Mouse (Mus musculus): ENCODE measurements around the gene Veph1.

Gene Veph1

DNA sequence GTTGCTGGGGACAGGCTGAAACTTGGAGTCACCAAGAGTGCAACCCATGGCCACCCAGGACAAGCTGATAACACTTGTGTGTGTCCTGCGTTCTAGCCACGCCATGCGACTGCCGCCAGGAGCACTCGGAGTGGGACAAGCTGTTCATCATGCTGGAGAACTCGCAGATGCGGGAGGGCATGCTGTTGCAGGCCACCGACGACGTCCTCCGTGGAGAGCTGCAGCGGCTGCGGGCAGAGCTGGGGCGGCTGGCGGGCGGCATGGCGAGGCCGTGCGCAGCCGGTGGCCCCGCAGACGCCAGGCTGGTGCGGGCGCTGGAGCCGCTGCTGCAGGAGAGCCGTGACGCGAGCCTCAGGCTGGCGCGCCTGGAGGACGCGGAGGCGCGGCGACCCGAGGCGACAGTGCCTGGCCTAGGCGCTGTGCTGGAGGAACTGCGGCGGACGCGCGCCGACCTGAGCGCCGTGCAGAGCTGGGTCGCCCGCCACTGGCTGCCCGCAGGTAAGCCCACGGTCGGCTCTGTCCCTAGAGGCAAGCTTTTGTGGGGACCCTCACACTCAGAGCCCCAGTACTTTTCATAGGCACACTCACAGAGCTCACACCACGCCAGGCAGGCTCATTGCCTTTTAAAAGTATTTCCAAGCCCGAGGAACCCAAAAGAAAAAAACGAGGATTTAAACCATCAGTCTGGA, 75.9 kb downstream of the Veph1 start:
- DNase-seq = peak; percentile 7

DNA sequence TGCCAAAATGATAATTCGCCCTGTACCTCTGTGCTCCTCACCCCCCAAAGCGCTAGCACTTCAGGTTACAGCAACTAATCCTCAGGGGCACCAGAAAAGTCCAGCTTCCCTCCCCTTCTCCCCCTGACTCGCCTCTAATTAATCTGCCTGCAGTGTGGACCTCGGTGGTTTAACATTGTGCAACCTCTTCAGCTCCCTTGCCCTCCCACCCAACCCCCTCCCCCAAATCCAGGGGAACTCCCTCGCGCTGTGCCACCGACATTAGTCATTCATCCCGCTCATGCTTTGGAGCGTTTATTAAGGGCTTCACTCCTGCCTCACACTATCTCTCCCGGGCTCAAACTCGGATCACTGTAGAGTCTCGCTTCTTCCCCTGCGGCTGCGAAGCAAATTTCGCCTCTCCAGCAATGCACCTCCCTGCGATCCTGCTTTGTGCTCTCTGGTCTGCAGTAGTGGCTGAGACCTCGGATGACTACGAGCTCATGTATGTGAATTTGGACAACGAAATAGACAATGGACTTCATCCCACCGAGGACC, 76.9 kb downstream of the Veph1 start, which contains the start of gene Ptx3:
Gene Ptx3 (plus strand): TSS at position 256 of the 537 bp plus-strand sequence.
- DNase-seq = no peak

DNA sequence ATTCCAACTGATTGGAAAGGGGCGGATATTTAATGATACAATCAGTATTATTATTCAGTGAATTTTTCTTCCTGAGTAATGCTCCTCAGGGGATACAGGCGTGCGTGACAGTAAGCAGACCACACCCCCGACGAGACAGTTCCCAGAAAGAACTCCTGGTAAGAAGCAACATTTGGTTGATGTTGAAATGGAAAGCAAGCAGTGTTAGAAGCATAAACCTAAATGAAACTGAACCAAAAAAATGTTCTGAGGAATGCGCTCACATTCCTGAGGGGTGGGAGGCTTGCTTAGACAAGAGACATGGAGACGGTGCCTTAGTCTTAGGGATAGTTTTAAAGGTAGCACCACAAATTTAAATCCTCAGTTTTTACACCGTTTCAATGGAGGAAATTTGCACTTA, 80.9 kb downstream of the Veph1 start:
- DNase-seq = no peak

DNA sequence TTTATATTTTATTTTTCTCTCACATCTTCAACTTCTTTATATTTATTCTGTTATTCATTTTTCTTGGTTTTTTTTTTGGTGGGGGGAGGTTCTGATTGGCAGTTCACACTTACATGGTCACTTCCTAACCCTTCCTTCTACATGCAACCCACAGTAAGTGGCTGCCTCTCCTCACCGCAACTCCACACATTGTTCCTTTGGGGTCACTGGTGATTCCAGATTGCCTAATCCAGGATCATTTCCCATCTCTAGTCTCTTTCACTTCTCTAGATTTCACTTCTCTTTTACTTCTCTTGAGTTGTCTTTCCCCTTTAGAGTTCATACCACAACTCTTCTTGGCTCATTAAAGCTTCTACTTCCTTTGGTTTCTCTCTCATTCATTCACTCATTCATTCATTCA, 83.1 kb downstream of the Veph1 start:
- DNase-seq = no peak

DNA sequence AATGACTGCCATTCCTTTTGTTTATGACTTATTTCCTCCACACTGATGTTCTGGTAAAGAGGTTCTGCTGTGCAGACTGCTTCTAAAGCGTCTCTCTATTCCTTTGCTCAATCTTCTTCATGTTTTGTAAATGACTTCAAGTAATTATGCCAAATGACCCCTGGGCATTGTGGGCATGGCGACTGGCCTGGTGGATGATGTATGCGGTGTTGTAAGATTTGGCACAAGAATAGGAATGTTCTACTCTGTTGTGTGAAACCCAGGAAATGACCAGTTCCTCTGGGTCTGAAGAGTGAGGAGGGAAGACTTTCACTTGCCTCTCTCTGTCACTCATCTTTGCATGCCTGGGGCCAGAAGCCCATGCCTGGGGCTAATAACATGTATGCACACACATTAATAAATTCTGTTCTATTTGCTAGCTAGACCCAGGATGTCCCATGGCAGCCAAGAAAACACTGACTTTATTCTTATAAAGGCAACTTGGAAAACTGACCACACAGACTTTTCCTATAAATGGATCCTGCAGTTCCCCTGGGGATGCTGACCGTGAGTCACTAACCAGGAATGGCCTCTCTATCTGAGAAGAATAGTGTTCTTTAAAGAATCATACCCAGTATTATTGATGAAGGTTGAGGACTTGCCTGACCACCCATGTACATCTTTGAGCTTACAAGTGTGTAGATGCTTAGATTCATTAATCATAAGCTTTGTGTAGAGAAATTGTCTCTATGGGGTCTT, 87.6 kb downstream of the Veph1 start:
- no peak for DNase-seq

DNA sequence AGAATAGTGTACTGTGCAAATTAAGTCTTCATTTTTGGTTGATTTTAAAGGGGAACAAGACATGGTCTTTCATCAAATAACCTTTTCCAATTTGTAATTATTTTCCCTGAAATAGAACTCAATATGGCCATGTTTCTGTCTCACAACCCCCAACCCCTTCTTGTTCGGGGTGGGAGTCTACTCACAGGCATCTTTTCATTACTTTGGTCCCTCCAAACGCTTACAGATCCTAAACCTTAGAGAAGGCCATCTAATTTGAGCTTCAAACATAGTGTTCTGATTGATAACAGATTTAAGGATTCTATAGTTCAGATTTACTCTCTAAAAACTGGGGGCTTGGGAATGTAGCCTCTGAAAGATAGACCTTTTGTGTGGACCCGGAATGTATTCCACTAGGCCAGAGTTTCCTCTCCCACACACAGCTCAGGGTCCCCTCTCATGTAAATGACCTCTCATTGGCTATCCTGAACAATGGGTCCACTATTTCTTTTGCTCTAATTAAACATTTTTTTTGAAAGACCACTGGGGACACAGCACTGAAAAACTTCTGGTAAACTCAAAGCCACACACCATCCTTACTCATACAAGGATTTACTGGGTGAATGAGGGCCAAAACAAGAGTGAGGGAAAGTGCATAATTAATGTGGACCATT, 102.6 kb downstream of the Veph1 start:
- DNase-seq = no peak

DNA sequence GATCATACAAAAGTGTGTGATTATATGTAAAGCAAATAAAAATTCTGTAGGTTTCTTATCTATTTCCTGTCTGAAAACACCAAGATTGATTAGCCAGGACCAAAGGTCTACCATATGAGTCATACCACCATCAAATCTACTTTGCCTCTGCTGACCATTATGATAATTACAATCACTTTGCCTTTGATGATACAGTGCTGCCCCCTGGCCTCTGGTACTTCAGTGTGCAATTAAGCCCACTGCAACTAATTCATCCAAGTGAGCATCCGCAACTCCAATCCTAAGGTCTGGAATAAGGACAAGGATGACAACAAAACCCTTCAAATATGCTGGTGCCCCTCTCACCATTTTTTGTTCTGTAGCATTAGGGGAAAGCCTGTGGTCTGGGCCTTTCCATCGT, 117.0 kb downstream of the Veph1 start:
- no peak for DNase-seq

DNA sequence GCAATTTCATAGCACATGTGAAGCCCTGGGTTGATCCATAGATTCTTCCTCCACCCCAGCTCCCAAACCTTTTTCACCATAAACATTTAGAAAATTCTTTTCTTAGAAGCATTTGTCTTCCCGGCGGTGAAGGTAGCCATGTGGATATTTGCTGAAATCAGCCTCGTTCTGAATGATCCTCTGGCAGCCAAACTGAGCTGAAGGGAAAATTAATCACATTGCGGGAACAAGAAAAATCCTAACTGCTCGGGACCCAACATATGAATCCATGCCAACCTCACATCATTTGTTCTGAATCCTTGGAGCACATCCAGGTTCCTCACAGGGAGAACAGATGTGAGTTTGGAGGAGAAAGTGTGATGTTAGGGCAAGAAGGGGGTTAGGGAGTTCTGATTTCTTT, 123.7 kb downstream of the Veph1 start:
- DNase-seq = peak; percentile 10

DNA sequence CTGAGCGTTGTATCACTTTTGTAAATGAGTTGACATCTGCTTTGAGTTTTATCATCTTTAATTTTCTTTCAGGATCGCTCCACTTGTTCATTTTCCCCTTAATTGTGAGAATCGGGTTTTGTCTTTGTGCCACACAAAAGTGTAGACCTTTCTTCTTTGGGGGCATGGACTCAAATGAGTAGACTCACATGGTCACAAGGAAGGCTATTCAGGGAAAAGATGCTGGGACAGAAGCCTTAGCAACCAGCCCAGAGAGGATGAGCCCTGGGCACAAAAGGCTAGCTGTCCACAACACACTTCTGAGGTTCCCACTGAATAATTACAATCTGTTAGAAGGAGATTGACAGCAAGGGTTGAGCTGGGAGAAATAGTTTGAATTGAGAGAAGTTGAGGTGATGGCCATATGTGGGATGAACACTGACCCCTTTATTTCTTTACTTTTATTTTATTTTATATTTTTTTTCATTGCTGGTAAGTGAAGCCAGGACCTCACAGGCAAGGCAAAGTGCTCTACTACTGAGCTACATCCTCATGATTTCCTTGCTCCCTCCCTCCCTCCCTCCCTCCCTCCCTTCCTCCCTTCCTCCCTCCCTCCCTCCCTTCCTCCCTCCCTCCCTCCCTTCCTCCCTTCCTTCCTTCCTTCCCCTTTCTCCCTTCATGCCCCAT, 126.6 kb downstream of the Veph1 start:
- no peak for DNase-seq

DNA sequence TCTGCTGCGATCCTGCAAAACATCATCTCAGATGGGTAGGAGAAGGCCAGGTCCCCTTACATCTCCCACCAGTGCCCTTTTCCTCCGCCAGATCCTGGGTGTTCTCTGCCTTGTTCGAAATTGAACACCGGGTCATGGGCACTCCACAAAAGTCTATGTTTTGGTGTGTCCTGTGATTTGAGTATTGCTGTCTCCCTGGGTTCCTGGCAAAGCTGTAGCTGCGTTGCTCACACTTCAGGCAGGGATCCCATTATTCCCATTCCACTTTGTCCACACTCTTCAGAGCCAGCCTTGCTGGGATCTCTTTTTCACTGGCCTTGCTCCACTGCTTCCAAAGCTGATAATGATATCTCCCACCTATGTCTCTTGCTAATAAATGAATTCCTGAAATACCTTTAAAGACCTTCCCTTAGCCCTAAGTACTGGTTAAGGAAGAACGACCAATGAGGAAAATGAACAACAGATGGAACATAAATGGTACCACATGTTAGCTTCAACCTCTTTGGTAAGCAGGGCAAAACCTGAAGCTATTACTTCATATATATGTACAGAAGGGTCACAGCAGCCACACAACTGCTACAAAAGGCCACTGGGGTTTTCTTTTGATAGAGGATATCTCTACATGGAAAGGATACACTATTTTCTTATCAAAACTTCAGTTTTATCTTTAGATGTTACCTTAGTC, 129.9 kb downstream of the Veph1 start:
- no peak for DNase-seq

DNA sequence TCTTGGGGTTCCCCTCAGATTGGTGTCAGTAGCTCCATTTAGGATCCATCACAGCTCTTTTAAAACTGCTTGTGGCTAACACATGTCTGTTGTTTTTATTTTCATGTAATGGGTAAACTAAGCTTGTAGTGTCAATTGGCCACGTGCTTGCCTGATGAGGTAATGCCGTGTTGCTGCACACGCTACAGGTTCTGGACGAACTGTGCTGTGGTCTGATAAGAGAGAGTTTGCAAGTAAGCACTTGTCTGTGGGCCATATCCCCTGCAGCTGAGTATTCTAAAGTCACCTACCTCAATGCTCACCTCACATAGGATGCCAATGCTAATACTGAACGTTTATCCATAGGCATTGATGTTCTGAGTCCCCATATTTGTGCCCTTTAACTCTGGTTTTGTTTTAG, 131.6 kb downstream of the Veph1 start:
- no peak for DNase-seq

DNA sequence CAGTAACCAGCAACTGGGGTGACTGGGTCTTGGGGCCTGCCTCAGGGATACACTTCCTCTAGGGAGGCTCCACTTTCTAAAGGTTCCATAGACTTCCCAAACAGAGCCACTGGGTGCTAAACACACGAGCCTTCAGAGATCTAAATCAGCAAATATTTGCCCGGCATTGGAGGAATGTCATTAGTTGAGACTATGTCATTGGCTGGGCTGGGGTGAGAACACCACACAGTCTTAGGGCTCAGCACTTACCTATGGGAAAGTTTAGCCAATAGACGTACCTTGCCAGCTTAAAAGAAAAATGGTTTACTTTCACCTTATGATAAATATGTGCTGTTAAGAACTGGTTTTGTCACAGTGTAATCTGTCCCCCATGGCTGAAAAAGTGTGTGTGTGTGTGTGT, 132.1 kb downstream of the Veph1 start:
- DNase-seq = no peak

DNA sequence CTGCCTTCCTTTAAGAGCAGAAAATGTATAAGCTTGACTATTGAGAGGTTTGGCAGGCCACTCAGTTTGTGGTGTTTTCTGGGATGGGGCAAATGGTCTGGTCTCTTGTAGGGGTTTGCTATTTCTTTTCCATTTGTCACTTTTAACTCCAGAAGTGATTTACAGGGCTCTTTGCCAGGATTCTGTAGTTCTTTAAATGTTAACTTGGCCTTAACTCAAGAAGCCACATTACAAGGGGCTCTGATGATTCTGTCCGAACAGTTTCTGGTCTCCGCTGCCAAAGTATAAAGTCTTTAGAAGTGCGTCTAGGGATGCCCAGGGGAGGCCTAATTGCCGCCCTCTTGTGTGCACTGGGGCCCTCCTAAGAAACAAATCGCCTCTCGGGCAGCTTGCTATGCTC, 134.0 kb downstream of the Veph1 start:
- DNase-seq = no peak

DNA sequence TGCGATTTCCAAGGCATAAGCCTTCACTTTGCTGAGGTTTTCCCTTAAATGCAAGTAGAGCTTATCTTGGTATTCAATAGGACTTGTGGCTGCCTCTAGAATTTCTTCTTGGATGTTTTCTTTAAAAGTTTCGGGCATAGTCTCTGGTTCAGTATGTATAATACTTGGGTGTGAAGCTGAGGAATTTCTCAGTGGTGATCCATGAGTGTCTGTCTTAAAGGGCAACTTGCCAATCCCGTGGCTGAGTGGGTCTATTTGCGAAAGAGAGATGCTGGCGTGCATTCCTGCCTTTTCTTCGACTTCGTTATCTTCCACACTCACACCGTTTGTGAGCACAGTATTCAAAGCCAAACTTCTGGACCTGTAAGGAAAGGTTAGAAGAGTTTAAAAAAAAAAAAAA, 138.7 kb downstream of the Veph1 start:
- DNase-seq = no peak

DNA sequence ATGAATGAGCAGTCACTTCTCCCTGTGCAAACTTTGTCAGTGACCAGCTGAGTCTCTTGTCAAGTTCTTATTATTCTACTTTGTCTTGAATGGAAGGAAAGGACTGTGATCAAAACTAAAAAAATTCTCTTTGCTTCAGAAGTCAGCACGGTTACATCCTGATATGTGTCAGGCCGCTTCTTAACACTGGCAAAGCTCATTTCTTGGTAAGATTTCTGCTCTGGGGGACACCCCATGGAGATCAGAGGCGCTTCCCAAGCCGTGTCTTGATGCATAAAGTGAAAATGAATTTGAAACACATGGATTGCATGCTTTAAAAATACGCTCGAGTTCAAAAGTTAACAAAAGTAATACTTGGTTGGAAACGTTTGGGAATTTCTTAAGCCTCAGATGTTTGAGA, 159.0 kb downstream of the Veph1 start:
- DNase-seq = no peak

DNA sequence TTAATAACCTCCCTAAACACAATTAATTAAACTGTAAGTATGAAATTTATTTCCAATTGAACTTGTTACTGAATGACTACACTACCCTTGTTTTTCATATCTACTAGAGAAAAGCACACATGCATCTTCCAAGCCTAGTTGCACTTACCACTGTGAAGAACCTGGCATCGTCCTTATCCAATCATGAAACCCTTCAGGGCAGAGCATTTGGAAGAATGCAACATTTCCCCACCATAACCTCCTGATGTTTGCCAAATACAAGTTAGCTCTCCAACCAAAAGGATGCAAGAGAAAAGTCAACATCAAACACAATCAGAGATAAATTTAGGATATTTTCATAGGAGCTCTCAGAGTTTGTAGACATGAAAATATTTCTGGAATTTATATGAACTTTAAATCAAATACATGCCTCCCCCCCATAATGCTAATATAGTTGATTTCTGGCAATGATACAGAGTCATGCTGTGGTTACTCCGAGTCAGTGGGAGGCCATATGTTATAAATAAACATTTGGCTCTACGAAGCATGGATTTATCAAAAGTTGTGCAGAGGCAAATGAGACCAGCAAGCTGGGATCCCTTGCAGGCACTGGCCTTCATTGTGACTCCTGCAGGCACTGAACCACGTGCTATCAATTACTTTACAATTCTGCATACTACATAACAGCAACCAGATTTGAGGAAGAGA, 165.2 kb downstream of the Veph1 start:
- DNase-seq = no peak

DNA sequence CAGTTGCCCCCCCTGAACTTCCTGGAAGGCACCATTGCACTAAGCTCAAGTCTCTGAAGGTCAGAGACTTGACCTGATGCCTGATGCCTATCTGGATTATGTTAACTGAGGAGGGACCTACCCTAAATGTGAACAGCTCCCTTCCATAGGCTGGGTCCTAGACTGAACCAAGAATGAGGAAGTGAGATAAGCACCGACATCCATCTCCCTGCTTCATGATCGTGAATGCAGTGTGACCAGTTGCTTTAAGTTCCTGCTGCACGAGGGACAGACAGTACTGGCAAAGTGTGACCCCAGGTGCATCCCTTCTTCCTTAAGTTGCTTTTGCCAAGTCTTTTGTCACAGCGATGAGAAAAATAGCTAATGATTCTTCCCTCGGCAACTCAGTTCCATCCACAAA, 166.9 kb downstream of the Veph1 start:
- DNase-seq = no peak

DNA sequence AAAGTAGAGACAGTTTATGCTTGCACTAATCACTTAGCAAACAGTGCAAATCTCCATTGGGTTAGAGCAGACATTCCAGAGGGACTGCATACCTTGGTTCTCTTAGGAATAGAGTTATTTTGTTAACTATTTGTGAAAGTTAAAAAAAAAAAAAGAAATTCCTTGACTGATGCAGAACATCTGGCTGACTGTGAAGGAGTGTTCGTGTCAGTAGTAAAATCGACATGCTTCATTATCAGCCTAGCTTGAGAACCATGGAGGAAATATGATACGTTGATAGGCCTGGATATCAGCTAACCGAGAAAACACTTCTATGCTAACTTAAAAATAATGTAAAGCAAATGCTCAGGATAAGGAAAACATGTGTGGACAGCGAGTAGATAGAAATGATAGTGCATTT, 191.1 kb downstream of the Veph1 start:
- DNase-seq = no peak

DNA sequence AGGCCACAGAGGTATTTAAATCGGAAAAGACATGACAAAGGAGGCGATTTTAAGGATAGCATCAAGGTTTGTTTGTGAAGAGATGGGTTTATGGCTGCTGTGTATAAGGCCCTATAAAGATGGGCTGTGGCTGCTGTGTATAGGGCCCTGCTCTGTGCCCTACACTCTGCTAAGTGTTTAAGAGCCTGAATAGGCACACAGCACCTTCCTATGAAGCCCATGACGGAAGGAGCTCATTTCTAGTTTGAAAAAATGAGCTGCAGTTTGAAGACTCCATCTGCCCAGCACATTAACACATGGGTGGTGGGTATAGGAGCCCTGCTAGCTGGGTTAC, 194.1 kb downstream of the Veph1 start:
- no peak for DNase-seq

DNA sequence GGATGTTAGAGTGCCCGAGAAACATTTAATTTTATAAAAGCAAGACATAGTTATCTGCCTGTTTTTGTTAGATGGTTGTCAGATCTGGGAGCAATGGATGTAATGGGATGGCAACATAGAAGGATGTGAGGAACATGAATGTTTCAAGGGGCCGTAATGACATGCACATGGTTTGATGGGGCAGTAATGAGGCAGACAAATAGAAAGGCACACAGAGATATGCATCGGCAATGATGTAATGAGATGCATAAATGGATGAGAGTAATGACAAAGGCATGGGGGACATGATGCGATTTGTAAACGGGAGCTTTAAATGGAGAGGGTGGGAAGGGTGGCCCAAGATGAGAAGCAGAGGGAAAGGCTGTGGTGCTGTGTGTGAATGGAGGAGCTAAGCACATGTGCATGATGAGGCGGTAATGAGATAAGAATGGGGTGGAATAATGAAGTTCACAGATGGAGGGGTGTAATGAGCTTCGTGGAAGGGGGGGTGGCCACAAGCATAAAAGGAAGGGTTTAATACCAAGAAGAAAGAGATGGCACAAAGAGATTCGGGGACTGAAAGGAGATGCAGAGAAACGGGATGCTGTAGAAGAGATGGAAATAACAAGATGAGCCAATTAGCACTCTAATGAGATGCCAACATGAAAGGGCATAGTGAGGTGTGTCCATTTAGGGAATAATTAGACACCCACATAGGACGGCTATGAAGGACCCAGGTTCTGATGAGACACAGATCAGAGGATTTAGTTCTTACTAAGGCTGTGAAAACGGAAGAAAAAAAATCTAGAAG, 194.6 kb downstream of the Veph1 start:
- no peak for DNase-seq

DNA sequence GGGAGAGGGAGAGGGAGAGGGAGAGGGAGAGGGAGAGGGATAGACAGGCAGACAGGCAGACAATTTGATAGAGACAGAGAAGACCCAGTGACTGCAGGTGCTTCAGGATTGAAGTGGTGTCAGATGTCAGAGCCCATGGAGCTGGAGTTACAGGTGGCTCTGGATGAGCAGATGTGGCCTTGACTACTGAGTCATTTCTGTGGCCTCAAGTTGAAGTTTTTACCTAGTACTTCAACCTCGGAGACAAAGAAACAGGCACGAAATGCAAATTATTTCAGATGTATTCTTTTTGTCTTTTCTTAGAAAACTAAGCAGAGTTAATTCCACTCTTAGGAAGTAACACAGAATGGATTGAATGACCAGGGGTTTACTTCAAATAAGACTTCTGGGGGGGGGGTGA, 195.6 kb downstream of the Veph1 start:
- DNase-seq = no peak

Measured in layer of hippocampus, adult 9-11 months (tissue).